23 mouse cellular contexts compared by ENCODE assay signal in genomic region chr15:10791516-10792112, GRCm38 (mm10).
DNase-seq lines count a peak whose midpoint lies in the region; ATAC-seq lines count a peak whose summit lies in the region.
"Had no signal": no experiment of that assay in that cellular context is flagged by ENCODE, and none has a peak within 500 bp of the region (broad histone marks: within the 10 kb centered on the region; RNA-seq: fewer than 3 reads in every experiment).

No protein-coding gene starts in this region.

- H3K4me2 ChIP-seq in hindbrain, embryonic 16.5 days (ENCODE audit: low read length): no peak overlapping the region
- H3K4me2 ChIP-seq in hindbrain, embryonic 13.5 days: no peak overlapping the region
- no peak overlapping the region for H3K4me2 ChIP-seq in neural tube, embryonic 14.5 days (ENCODE audit: low read depth, low read length)
- H3K4me2 ChIP-seq: limb, embryonic 15.5 days had no signal

- H3K9me3 ChIP-seq in hindbrain, embryonic 16.5 days (ENCODE audit: control insufficient read depth, low read length): no peaks in the 10 kb centered on the region; the same call in none of the 2 replicates
- H3K9me3 ChIP-seq in hindbrain, embryonic 13.5 days: no peaks in the 10 kb centered on the region
- no peaks in the 10 kb centered on the region for H3K9me3 ChIP-seq in neural tube, embryonic 14.5 days (ENCODE audit: control insufficient read depth, low read length)
- H3K9me3 ChIP-seq: limb, embryonic 15.5 days; midbrain, embryonic 10.5 days had no signal

- H3K9ac ChIP-seq in hindbrain, embryonic 16.5 days (ENCODE audit: low read depth, low read length): no peak overlapping the region
- H3K9ac ChIP-seq in hindbrain, embryonic 13.5 days: no peak overlapping the region
- H3K9ac ChIP-seq in neural tube, embryonic 14.5 days (replicated peaks; ENCODE audit: low read depth, low read length): no peak overlapping the region
- H3K9ac ChIP-seq: forebrain, postnatal 0 days; limb, embryonic 15.5 days had no signal

- no peaks in the 10 kb centered on the region for H3K4me1 ChIP-seq in hindbrain, embryonic 16.5 days (ENCODE audit: control insufficient read depth, insufficient read depth, low read depth, low read length)
- 0 out of 2 replicates have a peak, but pooled peaks cover 4% of the 10 kb centered on the region for H3K4me1 ChIP-seq in hindbrain, embryonic 13.5 days (replicated peaks)
- no peaks in the 10 kb centered on the region for H3K4me1 ChIP-seq in neural tube, embryonic 14.5 days (ENCODE audit: control insufficient read depth, insufficient read depth, low read length)

- H3K4me3 ChIP-seq in hindbrain, embryonic 16.5 days (ENCODE audit: low read length): no peak overlapping the region
- H3K4me3 ChIP-seq in hindbrain, embryonic 13.5 days: no peak overlapping the region
- H3K4me3 ChIP-seq in neural tube, embryonic 14.5 days (ENCODE audit: low read depth, low read length): no peak overlapping the region
- H3K4me3 ChIP-seq: heart, adult 2 months; limb, embryonic 15.5 days; midbrain, embryonic 10.5 days had no signal

- H3K27me3 ChIP-seq in hindbrain, embryonic 16.5 days (replicated peaks; ENCODE audit: control insufficient read depth, insufficient read depth, low read length): no peaks in the 10 kb centered on the region
- no peaks in the 10 kb centered on the region for H3K27me3 ChIP-seq in hindbrain, embryonic 13.5 days
- no peaks in the 10 kb centered on the region for H3K27me3 ChIP-seq in neural tube, embryonic 14.5 days (ENCODE audit: control insufficient read depth, insufficient read depth, low read length)
- H3K27me3 ChIP-seq: CH12.LX; limb, embryonic 15.5 days had no signal

- no peaks in the 10 kb centered on the region for H3K36me3 ChIP-seq in hindbrain, embryonic 16.5 days (ENCODE audit: control insufficient read depth, insufficient read depth, low read length)
- H3K36me3 ChIP-seq in hindbrain, embryonic 13.5 days: no peaks in the 10 kb centered on the region
- H3K36me3 ChIP-seq in neural tube, embryonic 14.5 days (ENCODE audit: control insufficient read depth, insufficient read depth, low read length): no peaks in the 10 kb centered on the region
- H3K36me3 ChIP-seq: limb, embryonic 15.5 days; midbrain, embryonic 10.5 days had no signal

- peak; percentile 65; the same call in 1 of the 2 replicates for ATAC-seq in hindbrain, embryonic 16.5 days
- no peak for ATAC-seq in hindbrain, embryonic 13.5 days (ENCODE audit: low FRiP score)
- ATAC-seq in neural tube, embryonic 14.5 days (ENCODE audit: low read depth): peak; percentile 66
- ATAC-seq: forebrain, postnatal 0 days; inflammation-experienced regulatory T-cells, adult 6 months had no signal

- 69% methylated on average over 3 of the region's 3 CpGs for WGBS in hindbrain, embryonic 16.5 days
- 75% methylated on average over 3 of the region's 3 CpGs for WGBS in hindbrain, embryonic 13.5 days
- 73% methylated on average over 3 of the region's 3 CpGs for WGBS in neural tube, embryonic 14.5 days

- no peak overlapping the region for H3K27ac ChIP-seq in hindbrain, embryonic 16.5 days (ENCODE audit: low read depth, low read length)
- H3K27ac ChIP-seq in hindbrain, embryonic 13.5 days: no peak overlapping the region
- H3K27ac ChIP-seq in neural tube, embryonic 14.5 days (ENCODE audit: low read depth, low read length): no peak overlapping the region
- H3K27ac ChIP-seq: heart, adult 2 months; limb, embryonic 15.5 days; midbrain, embryonic 10.5 days; stomach, postnatal 0 days had no signal

- peak; percentile 71 to 79 for DNase-seq in cerebellum, postnatal 10 days
- no peak for DNase-seq in cerebellum, adult 18-20 months
- peak; percentile 5 to 42 for DNase-seq in spleen, postnatal 4 days (ENCODE audit: low spot score in 2 of 2)
- no peak for DNase-seq in spleen, adult 12 weeks (ENCODE audit: low spot score)
- DNase-seq in thymus, postnatal 0 days (ENCODE audit: low spot score): no peak
- DNase-seq: adrenal gland, postnatal 25 days; cerebellum, adult 9-10 months; embryo, embryonic 11 days; forebrain, postnatal 0 days; heart, adult 2 months; kidney, adult 8-10 months; kidney, postnatal 4 days; lung, adult 18-20 months; right cerebral cortex, postnatal 14 days; thymus, postnatal 36 days had no signal

Comparison
In these comparisons a context has a peak if more than half of its experiments do, and no peak if none do; other contexts are left out.
1. DNase-seq: peak in cerebellum, postnatal 10 days (2 of 2) and spleen, postnatal 4 days (2 of 2); none in cerebellum, adult 18-20 months (0 of 2), spleen, adult 12 weeks (single experiment) and thymus, postnatal 0 days (single experiment).